Comparison of ENCODE assay signal across 7 mouse cellular contexts in the genomic region with DNA sequence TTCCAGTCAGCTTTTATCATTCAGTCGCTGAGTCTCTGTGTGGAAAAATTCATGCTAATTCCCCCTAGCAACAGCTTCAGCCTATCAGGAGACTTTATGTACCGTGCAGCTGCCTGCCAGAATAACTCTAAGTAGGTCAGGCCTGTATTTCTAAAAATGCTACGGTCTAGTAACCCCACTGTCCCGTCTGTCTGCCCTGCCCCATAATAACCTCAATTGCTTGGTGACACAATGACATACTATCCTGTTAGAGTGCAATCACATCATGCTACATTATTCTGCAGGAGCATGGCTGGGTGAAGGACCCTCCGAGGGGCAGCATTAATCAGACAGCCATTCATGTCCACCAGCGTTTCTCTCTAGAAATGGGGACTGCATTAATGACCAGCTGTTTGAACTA.
A peak's percentile ranks its signal among the peaks of the same experiment; 100 is the strongest.
DNase-seq lines count a peak whose midpoint lies in the region; TF ChIP-seq lines count a peak whose summit lies in the region.

No protein-coding gene starts in this region.

- intact Hi-C loops in heart, adult 2 months (cut with DNase I) = loop anchor here (5.0 to 10.0 kb wide), 3 partner anchors 341 to 1419 kb away; no protein-coding TSS in a partner anchor
- intact Hi-C loops in left cerebral cortex, postnatal 4 days (cut with DNase I) = loop anchor here (2.0 to 10.0 kb wide), 3 partner anchors 379 to 1421 kb away; no protein-coding TSS in a partner anchor

- no peaks in the 10 kb centered on the region for H3K79me2 ChIP-seq in heart, adult 2 months (replicated peaks; ENCODE audit: control insufficient read depth, insufficient read depth, low read length)

- H3K9ac ChIP-seq in heart, adult 2 months (ENCODE audit: low read depth, low read length) = no peak overlapping the region

- peaks cover 2% of the 10 kb centered on the region for H3K36me3 ChIP-seq in heart, adult 2 months (ENCODE audit: control insufficient read depth, insufficient read depth, low read length)

- peak overlapping the region; percentile 15 for H3K27ac ChIP-seq in heart, adult 2 months

- TF ChIP-seq POLR2A in heart, adult 2 months (IDR thresholded peaks at IDR 0.05; ENCODE audit: insufficient read depth, low read depth, low read length) = no peak

- no peak for TF ChIP-seq CTCF in heart, adult 2 months (IDR thresholded peaks at IDR 0.05)

- DNase-seq in brain, embryonic 18.5 days (ENCODE audit: low read depth, low spot score) = peak; percentile 85
- peak; percentile 79 for DNase-seq in embryo, embryonic 11 days
- peak; percentile 28 to 50 for DNase-seq in heart, adult 2 months
- peak; percentile 42 for DNase-seq in kidney, adult 9 months
- peak; percentile 46 for DNase-seq in left cerebral cortex, postnatal 4 days
- peak; percentile 99 for DNase-seq in retina, postnatal 1 day
- no peak for DNase-seq in spleen, postnatal 36 days (ENCODE audit: low spot score in 2 of 2)

- no peak for TF ChIP-seq EP300 in heart, adult 2 months (IDR thresholded peaks at IDR 0.05; ENCODE audit: insufficient read depth, low read depth, low read length)

- H3K4me1 ChIP-seq in heart, adult 2 months (ENCODE audit: control insufficient read depth, insufficient read depth, low read length) = peaks cover 7% of the 10 kb centered on the region

- peak overlapping the region; percentile 42 for H3K4me3 ChIP-seq in heart, adult 2 months

- 37% methylated on average over 6 of the region's 6 CpGs for WGBS in heart, adult 2 months

- no peaks in the 10 kb centered on the region for H3K27me3 ChIP-seq in heart, adult 2 months (ENCODE audit: control insufficient read depth, insufficient read depth, low read length)

Comparison
In these comparisons a context has a peak if more than half of its experiments do, and no peak if none do; other contexts are left out.
1. DNase-seq: peak in brain, embryonic 18.5 days (single experiment), embryo, embryonic 11 days (single experiment), heart, adult 2 months (2 of 2), kidney, adult 9 months (single experiment), left cerebral cortex, postnatal 4 days (single experiment) and retina, postnatal 1 day (single experiment); none in spleen, postnatal 36 days (0 of 2).